Mouse (Mus musculus) midbrain, embryonic 12.5 days (tissue): ENCODE measurements around the gene Plekhh2. TPM values are rescaled to one million over a fixed set of nuclear protein-coding genes. Genes with fewer than 3 reads are reported as not detected.
A peak's percentile ranks its signal among the peaks of the same experiment; 100 is the strongest.

Experiments
- ATAC-seq: fragments of 200-750 bp; cut with Nextera tagmentation; 2 replicates; pipeline ENCODE4 v1.8.0; 2017; ENCODE audit warnings: low read depth, moderate TSS enrichment, moderate library complexity; ENCODE audit not compliant: low FRiP score
- H3K27ac ChIP-seq: fragments of 300-500 bp; sonication (generic); replicated peaks from 2 replicates; pipeline ENCODE4 v1.5.1; 2016; ENCODE audit warnings: mild to moderate bottlenecking
- H3K27me3 ChIP-seq: fragments of 300-500 bp; sonication (generic); 2 replicates; pipeline ENCODE4 v1.6.1; 2016; ENCODE audit warnings: mild to moderate bottlenecking
- H3K36me3 ChIP-seq: fragments of 300-500 bp; sonication (generic); 2 replicates; pipeline ENCODE4 v1.6.1; 2016
- H3K4me1 ChIP-seq: fragments of 300-500 bp; sonication (generic); 2 replicates; pipeline ENCODE4 v1.6.1; 2016
- H3K4me2 ChIP-seq: fragments of 300-500 bp; sonication (generic); replicated peaks from 2 replicates; pipeline ENCODE4 v1.6.1; 2016; ENCODE audit warnings: mild to moderate bottlenecking, moderate library complexity
- H3K4me3 ChIP-seq: fragments of 300-500 bp; sonication (generic); 2 replicates; pipeline ENCODE4 v1.5.1; 2016; ENCODE audit warnings: mild to moderate bottlenecking
- H3K9ac ChIP-seq: fragments of 300-500 bp; sonication (generic); replicated peaks from 2 replicates; pipeline ENCODE4 v1.6.1; 2016; ENCODE audit warnings: mild to moderate bottlenecking, moderate library complexity
- H3K9me3 ChIP-seq: fragments of 300-500 bp; sonication (generic); 2 replicates; pipeline ENCODE4 v1.6.1; 2016; ENCODE audit warnings: mild to moderate bottlenecking
- WGBS: fragments of 180-500 bp; shearing (Covaris S2); methylation state at CpG from one replicate; pipeline ENCODE4 v1.1.7; 2016; 5-methylcytosine and 5-hydroxymethylcytosine counted together
- polyA plus RNA-seq: library from polyadenylated mRNA; unstranded; fragments of >200 nt; fragmentation: Nextera tagmentation; extraction: Ambion mirVana; gene quantifications from 2 replicates; pipeline ENCODE4 v1.2.1, GENCODE M21; 2016

Plekhh2 gene
- polyA plus RNA-seq, 1 experiment from 2014 or later, result 3.2 TPM

- Histone ChIP-seq H3K4me1 (no peaks in the 10 kb centered on the region; the same call in 1 of the 2 replicates), H3K27ac (no peak overlapping the region), H3K4me2 (no peak overlapping the region), H3K4me3 (no peak overlapping the region), H3K9me3 (no peaks in the 10 kb centered on the region), H3K27me3 (no peaks in the 10 kb centered on the region), H3K9ac (no peak overlapping the region), H3K36me3 (no peaks in the 10 kb centered on the region)
- no peak for ATAC-seq
- WGBS, result 92% methylated on average over 6 of the region's 6 CpGs
Measured at GRCm38 (mm10) chr17:84637971-84638370, 126.3 kb downstream of the Plekhh2 start.

- Histone ChIP-seq H3K27ac (no peak overlapping the region), H3K4me3 (no peak overlapping the region), H3K4me2 (no peak overlapping the region), H3K9me3 (no peaks in the 10 kb centered on the region), H3K4me1 (peaks cover 5% of the 10 kb centered on the region), H3K36me3 (no peaks in the 10 kb centered on the region), H3K9ac (no peak overlapping the region), H3K27me3 (no peaks in the 10 kb centered on the region)
- 64% methylated on average over 10 of the region's 10 CpGs for WGBS
- no peak for ATAC-seq
Measured at GRCm38 (mm10) chr17:84639796-84640378, 128.2 kb downstream of the Plekhh2 start.

GRCm38 (mm10) chr17:84641893-84642292 lies 130.2 kb downstream of the Plekhh2 start:
- peaks cover 21% of the 10 kb centered on the region for H3K4me1 ChIP-seq
- no peaks in the 10 kb centered on the region for H3K36me3 ChIP-seq
- ATAC-seq, result no peak
- H3K27me3 ChIP-seq, result no peaks in the 10 kb centered on the region
- no peak overlapping the region for H3K27ac ChIP-seq
- H3K9me3 ChIP-seq, result no peaks in the 10 kb centered on the region
- H3K4me2 ChIP-seq, result no peak overlapping the region
- no peak overlapping the region for H3K4me3 ChIP-seq
- H3K9ac ChIP-seq, result no peak overlapping the region
- 30% methylated on average over 3 of the region's 3 CpGs for WGBS

- no peak for ATAC-seq
- 91% methylated on average over 9 of the region's 9 CpGs for WGBS
- peaks cover 21% of the 10 kb centered on the region for H3K4me1 ChIP-seq
- no peaks in the 10 kb centered on the region for H3K36me3 ChIP-seq
- H3K9ac ChIP-seq, result no peak overlapping the region
- no peaks in the 10 kb centered on the region for H3K27me3 ChIP-seq
- H3K27ac ChIP-seq, result no peak overlapping the region
- H3K4me3 ChIP-seq, result no peak overlapping the region
- H3K4me2 ChIP-seq, result no peak overlapping the region
- no peaks in the 10 kb centered on the region for H3K9me3 ChIP-seq
Measured at GRCm38 (mm10) chr17:84642324-84642723, 130.6 kb downstream of the Plekhh2 start.

- 48% methylated on average over 16 of the region's 16 CpGs for WGBS
- H3K27ac ChIP-seq, result 0 out of 2 replicates have a peak overlapping the region, but pooled peaks have one; percentile 15
Measured at GRCm38 (mm10) chr17:84644292-84645050, 132.8 kb downstream of the Plekhh2 start.

GRCm38 (mm10) chr17:84645119-84645518 lies 133.4 kb downstream of the Plekhh2 start:
- Histone ChIP-seq H3K9ac (no peak overlapping the region), H3K4me1 (peaks cover 21% of the 10 kb centered on the region), H3K4me2 (no peak overlapping the region), H3K36me3 (no peaks in the 10 kb centered on the region), H3K4me3 (no peak overlapping the region), H3K27ac (no peak overlapping the region), H3K9me3 (no peaks in the 10 kb centered on the region), H3K27me3 (no peaks in the 10 kb centered on the region)
- 26% methylated on average over 9 of the region's 9 CpGs for WGBS
- no peak for ATAC-seq

More at GRCm38 (mm10) chr17:84644292-84645050, 132.8 kb downstream of the Plekhh2 start:
- 0 out of 2 replicates have a peak, but pooled peaks have one; percentile 30 for ATAC-seq
- H3K4me1 ChIP-seq, result peaks cover 21% of the 10 kb centered on the region
- H3K9ac ChIP-seq, result no peak overlapping the region
- H3K36me3 ChIP-seq, result no peaks in the 10 kb centered on the region
- H3K9me3 ChIP-seq, result no peaks in the 10 kb centered on the region
- no peak overlapping the region for H3K4me2 ChIP-seq
- no peak overlapping the region for H3K4me3 ChIP-seq
- no peaks in the 10 kb centered on the region for H3K27me3 ChIP-seq

GRCm38 (mm10) chr17:84645894-84646293 lies 134.2 kb downstream of the Plekhh2 start:
- H3K36me3 ChIP-seq, result no peaks in the 10 kb centered on the region
- H3K27me3 ChIP-seq, result no peaks in the 10 kb centered on the region
- WGBS, result 42% methylated on average over 3 of the region's 7 CpGs
- no peak overlapping the region for H3K4me3 ChIP-seq
- no peak overlapping the region for H3K27ac ChIP-seq
- H3K4me1 ChIP-seq, result peaks cover 21% of the 10 kb centered on the region
- ATAC-seq, result no peak
- H3K9ac ChIP-seq, result no peak overlapping the region
- H3K4me2 ChIP-seq, result no peak overlapping the region
- H3K9me3 ChIP-seq, result no peaks in the 10 kb centered on the region

GRCm38 (mm10) chr17:84646477-84646876 lies 134.8 kb downstream of the Plekhh2 start:
- Histone ChIP-seq H3K4me2 (no peak overlapping the region), H3K27ac (no peak overlapping the region), H3K4me1 (peaks cover 21% of the 10 kb centered on the region), H3K9me3 (no peaks in the 10 kb centered on the region), H3K9ac (no peak overlapping the region), H3K27me3 (no peaks in the 10 kb centered on the region), H3K4me3 (no peak overlapping the region), H3K36me3 (no peaks in the 10 kb centered on the region)
- 68% methylated on average over 2 of the region's 2 CpGs for WGBS
- ATAC-seq, result no peak

- H3K4me2 ChIP-seq, result no peak overlapping the region
- H3K9me3 ChIP-seq, result no peaks in the 10 kb centered on the region
- H3K4me3 ChIP-seq, result no peak overlapping the region
- H3K27me3 ChIP-seq, result no peaks in the 10 kb centered on the region
- 88% methylated on average over 4 of the region's 4 CpGs for WGBS
- H3K36me3 ChIP-seq, result no peaks in the 10 kb centered on the region
- no peak overlapping the region for H3K27ac ChIP-seq
- no peak for ATAC-seq
- H3K4me1 ChIP-seq, result peaks cover 21% of the 10 kb centered on the region
- no peak overlapping the region for H3K9ac ChIP-seq
Measured at GRCm38 (mm10) chr17:84647630-84648029, 135.9 kb downstream of the Plekhh2 start.

- WGBS, result 94% methylated on average over 9 of the region's 9 CpGs
- Histone ChIP-seq H3K9me3 (no peaks in the 10 kb centered on the region), H3K27me3 (no peaks in the 10 kb centered on the region), H3K4me2 (no peak overlapping the region), H3K9ac (no peak overlapping the region), H3K4me1 (peaks cover 10% of the 10 kb centered on the region), H3K27ac (no peak overlapping the region), H3K4me3 (no peak overlapping the region), H3K36me3 (peaks cover 3% of the 10 kb centered on the region; the same call in 1 of the 2 replicates)
- ATAC-seq, result no peak
Measured at GRCm38 (mm10) chr17:84650302-84651017, 138.8 kb downstream of the Plekhh2 start.

GRCm38 (mm10) chr17:84653544-84653943 lies 141.8 kb downstream of the Plekhh2 start:
- Histone ChIP-seq H3K4me1 (peaks cover 15% of the 10 kb centered on the region; the same call in 1 of the 2 replicates), H3K36me3 (peaks cover 3% of the 10 kb centered on the region; the same call in 1 of the 2 replicates), H3K27me3 (no peaks in the 10 kb centered on the region), H3K4me2 (no peak overlapping the region), H3K9me3 (no peaks in the 10 kb centered on the region), H3K27ac (no peak overlapping the region), H3K4me3 (no peak overlapping the region), H3K9ac (no peak overlapping the region)
- 89% methylated on average over 9 of the region's 9 CpGs for WGBS
- no peak for ATAC-seq

- ATAC-seq, result no peak
- H3K36me3 ChIP-seq, result peaks cover 3% of the 10 kb centered on the region; the same call in 1 of the 2 replicates
- H3K27ac ChIP-seq, result peak overlapping the region; percentile 11; the same call in 1 of the 2 replicates
- no peak overlapping the region for H3K9ac ChIP-seq
- WGBS, result 84% methylated on average over 5 of the region's 5 CpGs
- H3K4me2 ChIP-seq, result no peak overlapping the region
- H3K27me3 ChIP-seq, result no peaks in the 10 kb centered on the region
- no peaks in the 10 kb centered on the region for H3K9me3 ChIP-seq
- no peak overlapping the region for H3K4me3 ChIP-seq
- peaks cover 15% of the 10 kb centered on the region; the same call in 1 of the 2 replicates for H3K4me1 ChIP-seq
Measured at GRCm38 (mm10) chr17:84656205-84656604, 144.5 kb downstream of the Plekhh2 start.
